Mouse (Mus musculus): ENCODE measurements around the gene Haao. TPM values are rescaled to one million over a fixed set of nuclear protein-coding genes. Genes with fewer than 3 reads are reported as not detected.

Gene Haao
- polyA plus RNA-seq, 1 experiment from 2014 or later: 16.2 TPM

DNA sequence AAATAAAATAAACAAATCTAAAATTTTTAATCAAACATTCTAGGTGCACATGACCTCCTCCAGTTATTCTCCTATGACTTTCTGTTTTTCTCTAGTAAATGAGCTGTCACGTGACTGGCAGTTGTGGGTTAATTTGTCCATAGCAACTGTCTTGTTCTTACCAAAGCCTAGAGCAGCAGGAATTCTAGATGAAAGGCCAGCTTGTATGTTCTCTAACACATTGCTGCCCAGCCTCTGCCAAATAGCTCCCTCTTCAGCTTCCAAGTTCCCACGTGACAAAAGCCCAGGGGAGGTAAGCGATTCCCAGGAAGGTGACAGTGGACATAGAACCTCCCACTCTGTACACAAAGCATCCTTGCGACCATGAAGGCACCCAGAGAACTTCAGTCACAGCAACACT is 13.6 kb downstream of the Haao start:
- no peak for ATAC-seq (ENCODE audit: low read depth)
- Histone ChIP-seq H3K4me1 (replicated peaks) (peaks cover 22% of the 10 kb centered on the region), H3K4me2 (no peak overlapping the region), H3K27me3 (no peaks in the 10 kb centered on the region), H3K27ac (no peak overlapping the region), H3K36me3 (no peaks in the 10 kb centered on the region), H3K9ac (no peak overlapping the region), H3K9me3 (replicated peaks) (no peaks in the 10 kb centered on the region), H3K4me3 (replicated peaks) (no peak overlapping the region)
- WGBS (ENCODE audit: insufficient replicate concordance): 60% methylated on average over 4 of the region's 4 CpGs
- no peak for DNase-seq

DNA sequence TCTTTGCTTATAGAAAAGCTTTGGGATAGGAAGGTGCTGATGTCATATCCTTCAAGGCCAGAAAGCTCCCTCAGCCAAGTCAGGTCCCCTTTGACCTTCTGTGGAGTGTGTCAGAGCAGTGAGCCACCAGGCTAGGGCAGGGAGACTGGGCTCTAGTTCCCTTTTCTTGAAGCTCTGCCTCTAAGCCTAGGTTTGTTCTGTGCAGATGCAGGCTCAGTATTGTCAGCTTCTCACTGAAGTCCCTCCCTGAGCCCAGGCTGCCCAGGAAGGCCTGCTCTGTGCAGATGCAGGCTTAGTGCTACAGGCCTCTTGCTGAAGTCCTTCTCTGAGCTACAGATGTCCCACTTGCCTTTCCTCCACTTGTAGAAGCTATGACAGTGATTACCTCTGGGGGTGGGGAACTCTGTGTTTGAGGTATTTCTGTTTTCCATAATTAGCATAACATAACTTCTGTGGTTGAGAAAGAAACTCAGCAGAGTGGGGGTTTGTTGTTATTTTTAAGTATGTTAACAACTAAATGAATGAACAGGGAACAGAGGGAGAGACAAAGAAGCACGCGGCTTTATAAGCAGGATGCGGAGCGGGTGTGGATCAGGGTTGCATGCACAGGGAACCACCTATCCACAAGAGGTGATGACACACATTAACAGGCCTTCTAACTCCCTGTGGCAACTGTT is 17.0 kb downstream of the Haao start:
- no peak for DNase-seq
- no peak overlapping the region for H3K27ac ChIP-seq
- no peak overlapping the region for H3K4me3 ChIP-seq (replicated peaks)
- no peak overlapping the region for H3K4me2 ChIP-seq
- no peaks in the 10 kb centered on the region for H3K27me3 ChIP-seq
- no peaks in the 10 kb centered on the region for H3K9me3 ChIP-seq (replicated peaks)
- no peaks in the 10 kb centered on the region for H3K36me3 ChIP-seq
- H3K4me1 ChIP-seq (replicated peaks): peaks cover 20% of the 10 kb centered on the region
- no peak for ATAC-seq (ENCODE audit: low read depth)
- no peak overlapping the region for H3K9ac ChIP-seq
- WGBS (ENCODE audit: insufficient replicate concordance): 86% methylated on average over 4 of the region's 4 CpGs

DNA sequence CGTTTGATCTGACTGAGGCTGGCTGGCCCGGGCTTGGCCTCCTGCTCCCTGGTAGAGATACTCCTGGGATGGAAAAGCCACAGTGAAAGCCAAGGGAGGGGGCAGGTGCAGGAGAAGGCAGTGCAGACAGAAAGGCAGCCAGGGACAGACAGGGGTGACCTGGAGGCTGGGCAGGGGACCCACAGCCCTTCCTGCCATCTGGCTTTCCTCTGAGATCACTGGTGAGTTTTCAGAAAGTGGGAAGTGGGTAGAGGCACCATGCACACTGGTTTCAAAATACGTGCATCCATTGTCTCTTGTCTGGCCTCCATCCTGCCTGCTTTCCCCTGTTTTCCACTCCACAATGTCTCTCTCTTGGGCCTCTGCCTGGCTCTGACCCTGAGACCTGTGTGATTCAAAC is 18.4 kb downstream of the Haao start:
- ATAC-seq (ENCODE audit: low read depth): no peak
- WGBS (ENCODE audit: insufficient replicate concordance): 47% methylated on average over 3 of the region's 3 CpGs
- H3K27ac ChIP-seq: no peak overlapping the region
- H3K9me3 ChIP-seq (replicated peaks): no peaks in the 10 kb centered on the region
- H3K27me3 ChIP-seq: no peaks in the 10 kb centered on the region
- H3K4me1 ChIP-seq (replicated peaks): peaks cover 14% of the 10 kb centered on the region
- no peak overlapping the region for H3K4me3 ChIP-seq (replicated peaks)
- no peak overlapping the region for H3K9ac ChIP-seq
- no peak overlapping the region for H3K4me2 ChIP-seq
- DNase-seq: no peak
- no peaks in the 10 kb centered on the region for H3K36me3 ChIP-seq

DNA sequence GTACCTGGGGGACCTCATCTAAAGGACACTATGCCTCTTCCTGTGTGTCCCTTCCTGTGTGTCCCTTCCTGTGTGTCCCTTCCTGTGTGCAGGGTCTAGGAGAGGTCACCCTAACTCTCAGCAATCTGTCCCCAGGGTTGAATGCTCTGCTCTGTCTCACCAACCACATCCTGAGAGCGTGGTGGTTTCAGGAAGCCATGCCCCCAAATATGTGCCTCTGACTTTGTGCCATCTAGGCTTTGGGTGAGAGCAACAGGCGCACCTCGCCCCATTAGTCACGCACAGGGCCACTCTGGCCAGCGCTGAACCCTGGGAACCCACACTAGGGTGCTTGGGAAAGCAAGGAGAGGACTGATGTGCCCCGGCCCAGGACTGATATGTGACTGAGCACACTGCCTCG is 23.9 kb downstream of the Haao start:
- WGBS (ENCODE audit: insufficient replicate concordance): 54% methylated on average over 7 of the region's 7 CpGs
- H3K4me2 ChIP-seq: no peak overlapping the region
- no peak overlapping the region for H3K9ac ChIP-seq
- no peaks in the 10 kb centered on the region for H3K27me3 ChIP-seq
- H3K9me3 ChIP-seq (replicated peaks): no peaks in the 10 kb centered on the region
- H3K36me3 ChIP-seq: no peaks in the 10 kb centered on the region
- DNase-seq (no peak), ATAC-seq (ENCODE audit: low read depth) (no peak)
- no peak overlapping the region for H3K4me3 ChIP-seq (replicated peaks)
- H3K4me1 ChIP-seq (replicated peaks): 0 out of 2 replicates have a peak, but pooled peaks cover 8% of the 10 kb centered on the region
- H3K27ac ChIP-seq: no peak overlapping the region

DNA sequence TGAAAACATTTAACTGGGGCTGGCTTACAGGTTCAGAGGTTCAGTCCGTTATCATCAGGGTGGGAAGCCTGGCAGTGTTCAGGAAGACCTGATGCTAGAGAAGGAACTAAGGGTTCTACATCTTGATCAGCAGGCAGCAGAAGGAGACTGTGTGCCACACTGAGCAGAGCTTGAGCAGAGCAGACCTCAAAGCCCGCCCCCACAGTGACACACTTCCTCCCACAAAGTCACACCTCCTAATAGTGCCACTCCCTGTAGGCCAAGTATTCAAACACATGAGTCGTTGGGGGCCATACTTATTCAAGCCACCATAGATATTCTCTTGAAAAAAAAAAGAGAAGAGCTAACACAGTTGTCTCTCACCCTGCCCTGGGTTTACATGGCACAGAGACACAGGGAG is 25.9 kb downstream of the Haao start:
- Histone ChIP-seq H3K4me1 (replicated peaks) (0 out of 2 replicates have a peak, but pooled peaks cover 8% of the 10 kb centered on the region), H3K4me2 (no peak overlapping the region), H3K9ac (no peak overlapping the region), H3K4me3 (replicated peaks) (no peak overlapping the region), H3K36me3 (no peaks in the 10 kb centered on the region), H3K27ac (no peak overlapping the region), H3K27me3 (no peaks in the 10 kb centered on the region), H3K9me3 (replicated peaks) (no peaks in the 10 kb centered on the region)
- no peak for DNase-seq
- no peak for ATAC-seq (ENCODE audit: low read depth)
- WGBS (ENCODE audit: insufficient replicate concordance): 70% methylated on average over 3 of the region's 3 CpGs

DNA sequence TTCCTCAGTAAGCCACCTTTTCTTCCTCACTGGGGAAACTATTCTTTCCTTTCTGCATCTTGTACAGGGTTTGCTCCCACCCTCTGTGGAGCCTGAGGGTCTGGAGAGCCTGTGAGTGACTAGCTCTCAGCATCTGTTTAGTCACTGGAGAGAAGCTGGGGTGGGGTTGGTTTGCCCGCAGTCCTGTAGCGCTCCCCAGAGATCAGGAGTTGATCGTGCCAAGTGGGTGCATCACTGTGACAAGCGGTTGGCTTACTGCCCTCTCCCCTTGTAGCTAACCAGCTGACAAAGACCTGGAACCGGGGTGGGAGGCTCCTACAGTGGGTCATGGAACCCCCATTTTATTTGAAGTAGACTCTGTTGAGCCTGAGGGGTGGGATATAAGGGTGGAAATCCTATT is 27.1 kb downstream of the Haao start:
- Histone ChIP-seq H3K27ac (no peak overlapping the region), H3K4me1 (replicated peaks) (0 out of 2 replicates have a peak, but pooled peaks cover 8% of the 10 kb centered on the region), H3K4me2 (no peak overlapping the region), H3K27me3 (no peaks in the 10 kb centered on the region), H3K9ac (no peak overlapping the region), H3K9me3 (replicated peaks) (no peaks in the 10 kb centered on the region), H3K36me3 (no peaks in the 10 kb centered on the region), H3K4me3 (replicated peaks) (no peak overlapping the region)
- DNase-seq (no peak), ATAC-seq (ENCODE audit: low read depth) (no peak)
- WGBS (ENCODE audit: insufficient replicate concordance): 79% methylated on average over 5 of the region's 5 CpGs

DNA sequence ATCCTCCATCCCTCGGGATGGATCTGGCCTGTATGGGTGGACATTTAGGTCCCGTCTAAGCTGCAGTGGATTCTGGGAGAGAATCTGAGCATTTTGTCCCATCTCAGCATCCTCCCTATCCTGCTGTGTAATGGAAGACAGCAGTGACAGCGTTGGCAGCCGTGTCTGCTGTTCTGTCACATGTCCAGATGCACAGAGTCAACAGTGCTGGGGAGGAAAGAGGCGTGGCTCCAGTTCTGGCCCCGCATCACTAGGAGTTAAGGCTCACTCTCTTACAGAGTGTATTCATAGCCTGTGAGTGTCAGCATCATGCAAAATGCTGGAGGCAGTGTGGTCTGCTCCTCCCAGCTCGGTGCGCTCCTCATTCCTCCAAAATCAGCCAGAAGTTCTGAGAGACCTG is 28.3 kb downstream of the Haao start:
- Histone ChIP-seq H3K4me2 (no peak overlapping the region), H3K27me3 (no peaks in the 10 kb centered on the region), H3K9ac (no peak overlapping the region), H3K4me3 (replicated peaks) (no peak overlapping the region), H3K9me3 (replicated peaks) (no peaks in the 10 kb centered on the region), H3K36me3 (no peaks in the 10 kb centered on the region), H3K27ac (no peak overlapping the region), H3K4me1 (replicated peaks) (0 out of 2 replicates have a peak, but pooled peaks cover 8% of the 10 kb centered on the region)
- DNase-seq: no peak
- 0 out of 2 replicates have a peak, but pooled peaks have one; percentile 13 for ATAC-seq (ENCODE audit: low read depth)
- 60% methylated on average over 8 of the region's 8 CpGs for WGBS (ENCODE audit: insufficient replicate concordance)

DNA sequence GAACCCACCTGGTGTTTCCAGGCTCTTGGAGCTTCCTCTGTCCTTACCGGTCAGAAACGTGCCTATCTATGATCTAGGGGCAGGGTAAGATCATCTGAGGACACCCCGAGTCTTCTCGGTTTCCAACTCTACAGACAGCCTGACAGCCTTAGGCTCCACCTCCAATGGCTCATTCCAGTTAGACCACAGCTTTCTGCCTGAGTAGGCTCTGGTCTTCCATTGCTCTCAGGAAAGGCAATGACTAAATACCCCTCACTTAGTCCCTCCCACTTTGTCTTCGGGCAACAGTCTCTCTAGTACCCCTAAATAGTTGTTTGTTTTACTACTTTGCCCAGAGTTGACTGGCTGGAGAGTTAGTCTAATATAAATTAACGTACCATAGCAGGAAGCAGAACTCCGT is 30.8 kb downstream of the Haao start:
- Histone ChIP-seq H3K4me3 (replicated peaks) (no peak overlapping the region), H3K9ac (no peak overlapping the region), H3K27me3 (no peaks in the 10 kb centered on the region), H3K27ac (no peak overlapping the region), H3K4me1 (replicated peaks) (peaks cover 22% of the 10 kb centered on the region), H3K4me2 (no peak overlapping the region), H3K36me3 (peaks cover 4% of the 10 kb centered on the region; the same call in 1 of the 2 replicates), H3K9me3 (replicated peaks) (no peaks in the 10 kb centered on the region)
- ATAC-seq (ENCODE audit: low read depth) (no peak), DNase-seq (no peak)
- 56% methylated on average over 7 of the region's 7 CpGs for WGBS (ENCODE audit: insufficient replicate concordance)

DNA sequence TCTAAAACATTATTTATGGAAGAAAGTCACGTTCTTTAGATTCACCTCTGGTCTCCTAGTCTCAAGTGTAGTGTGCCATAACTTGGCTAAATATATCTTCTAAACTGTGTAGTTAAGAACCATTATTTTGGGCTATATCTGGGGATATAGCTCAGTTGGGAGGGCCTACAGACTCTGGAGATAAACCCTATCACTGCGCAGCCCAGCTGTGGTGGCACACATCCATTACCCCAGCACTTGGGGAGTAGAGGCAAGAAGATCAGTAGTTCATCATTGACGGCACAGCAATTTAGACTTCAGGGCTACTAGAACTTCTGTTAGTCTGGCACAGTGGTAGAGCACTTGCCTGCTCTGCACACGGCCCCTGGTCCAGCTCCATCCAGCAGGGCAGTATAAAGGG is 34.7 kb downstream of the Haao start:
- no peaks in the 10 kb centered on the region for H3K9me3 ChIP-seq (replicated peaks)
- H3K27me3 ChIP-seq: no peaks in the 10 kb centered on the region
- H3K36me3 ChIP-seq: peaks cover 27% of the 10 kb centered on the region
- no peak overlapping the region for H3K4me3 ChIP-seq (replicated peaks)
- no peak overlapping the region for H3K9ac ChIP-seq
- DNase-seq (no peak), ATAC-seq (ENCODE audit: low read depth) (no peak)
- H3K4me1 ChIP-seq (replicated peaks): peaks cover 51% of the 10 kb centered on the region
- H3K27ac ChIP-seq: no peak overlapping the region
- 76% methylated on average over 4 of the region's 4 CpGs for WGBS (ENCODE audit: insufficient replicate concordance)
- no peak overlapping the region for H3K4me2 ChIP-seq

DNA sequence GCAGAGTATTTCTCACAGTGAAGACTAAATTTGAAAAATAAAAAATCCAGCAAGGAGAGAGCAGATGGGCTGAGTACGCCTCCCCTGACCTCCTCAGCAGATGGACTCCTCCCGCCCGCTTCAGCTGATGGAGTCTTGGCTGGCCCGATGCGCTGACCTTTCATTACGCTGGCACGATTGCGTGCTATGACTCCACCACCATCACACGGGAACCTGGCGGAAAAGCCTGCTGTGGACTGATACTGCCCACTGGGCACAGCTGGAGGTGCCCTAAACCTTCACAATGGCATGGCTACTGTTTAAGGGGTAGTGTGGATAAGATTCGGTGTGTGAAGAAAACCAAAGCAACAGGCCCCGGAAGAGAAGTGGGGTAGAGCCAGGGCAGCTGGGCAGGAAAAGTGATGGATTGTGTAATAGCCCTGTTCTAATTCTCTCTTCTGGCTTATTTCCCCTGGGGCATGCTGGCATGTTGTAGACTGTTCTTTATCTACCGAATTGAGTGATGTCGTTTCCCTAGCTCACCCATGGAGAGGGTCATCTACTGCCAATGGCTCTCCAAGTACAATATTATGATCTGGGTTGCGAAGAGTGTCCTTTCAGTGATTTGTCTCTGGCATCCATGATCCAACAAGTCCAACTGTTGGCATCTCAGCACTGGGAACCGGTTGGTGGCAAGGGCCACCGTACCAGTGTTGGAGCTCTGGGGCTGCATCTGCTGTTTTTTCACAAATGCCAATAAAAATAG is 35.4 kb downstream of the Haao start:
- Histone ChIP-seq H3K4me3 (replicated peaks) (no peak overlapping the region), H3K36me3 (peaks cover 27% of the 10 kb centered on the region), H3K27ac (no peak overlapping the region), H3K4me1 (replicated peaks) (peaks cover 58% of the 10 kb centered on the region), H3K27me3 (no peaks in the 10 kb centered on the region), H3K9me3 (replicated peaks) (no peaks in the 10 kb centered on the region), H3K4me2 (no peak overlapping the region), H3K9ac (no peak overlapping the region)
- no peak for DNase-seq
- WGBS (ENCODE audit: insufficient replicate concordance): 89% methylated on average over 17 of the region's 17 CpGs
- no peak for ATAC-seq (ENCODE audit: low read depth)

DNA sequence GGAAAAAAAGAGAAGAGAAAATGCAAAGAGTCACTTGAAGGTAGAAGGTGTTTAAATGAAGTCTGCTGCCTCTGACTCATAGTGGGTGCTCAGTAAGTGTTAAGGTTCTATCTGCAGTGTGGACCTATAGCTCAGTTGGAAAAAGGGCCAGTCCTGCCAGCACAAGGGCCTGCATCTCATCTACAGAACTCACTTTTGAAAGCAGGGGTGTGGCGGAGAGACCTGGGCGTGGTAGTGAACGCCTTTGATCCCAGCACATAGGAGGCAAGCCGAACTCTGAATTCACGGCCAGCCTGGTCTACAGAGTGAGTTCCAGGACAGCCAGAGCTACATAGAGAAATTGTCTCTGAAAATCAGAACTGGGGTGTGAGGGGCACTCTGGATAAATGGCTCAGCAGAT is 37.5 kb downstream of the Haao start:
- peaks cover 46% of the 10 kb centered on the region for H3K36me3 ChIP-seq

More for the DNA sequence above, 37.5 kb downstream of the Haao start:
- Histone ChIP-seq H3K4me2 (peak overlapping the region; percentile 59), H3K27me3 (no peaks in the 10 kb centered on the region), H3K9ac (peak overlapping the region; percentile 56), H3K9me3 (replicated peaks) (no peaks in the 10 kb centered on the region), H3K27ac (peak overlapping the region; percentile 91), H3K4me1 (replicated peaks) (peaks cover 66% of the 10 kb centered on the region), H3K4me3 (replicated peaks) (peak overlapping the region; percentile 20; the same call in 1 of the 2 replicates)
- 49% methylated on average over 5 of the region's 5 CpGs for WGBS (ENCODE audit: insufficient replicate concordance)
- DNase-seq: peak; percentile 63
- ATAC-seq (ENCODE audit: low read depth): peak; percentile 71

All from liver, embryonic 13.5 days (tissue).